Mouse (Mus musculus) ES-Bruce4 (cell line): Measurements from ENCODE around the gene Cep295nl. TPM values are rescaled to one million over a fixed set of nuclear protein-coding genes. Genes with fewer than 3 reads are reported as not detected.
"Not testable (repeated sequence)": the region's sequence is repeated elsewhere in the genome, so short reads cannot be mapped to it uniquely, and the experiment has no call there.

ENCODE experiments used
- H3K27ac ChIP-seq: 2 replicates; pipeline ENCODE4 v1.5.1; 2012; ENCODE audit warnings: low read length, inconsistent platforms; ENCODE audit not compliant: insufficient read depth
- H3K27me3 ChIP-seq: 2 replicates; pipeline ENCODE4 v1.6.1; 2012; ENCODE audit warnings: mild to moderate bottlenecking, low read length, inconsistent platforms; ENCODE audit not compliant: control insufficient read depth, poor library complexity, insufficient read depth, severe bottlenecking
- H3K36me3 ChIP-seq: 2 replicates; pipeline ENCODE4 v1.6.1; 2012; ENCODE audit warnings: inconsistent platforms, mild to moderate bottlenecking, low read length, moderate library complexity; ENCODE audit not compliant: control insufficient read depth, poor library complexity, insufficient read depth, severe bottlenecking
- H3K4me1 ChIP-seq: one replicate; pipeline ENCODE4 v1.8.1; 2011; ENCODE audit warnings: low read length; ENCODE audit not compliant: control insufficient read depth, insufficient read depth
- H3K4me3 ChIP-seq: 2 replicates; pipeline ENCODE4 v1.5.1; 2011; ENCODE audit warnings: low read depth, mild to moderate bottlenecking, low read length
- H3K9ac ChIP-seq: 2 replicates; pipeline ENCODE4 v1.6.1; 2012; ENCODE audit warnings: low read depth, mild to moderate bottlenecking, inconsistent platforms; ENCODE audit not compliant: poor library complexity, severe bottlenecking
- H3K9me3 ChIP-seq: replicated peaks from 2 replicates; pipeline ENCODE4 v1.6.1; 2012; ENCODE audit warnings: mild to moderate bottlenecking, low read length, inconsistent platforms; ENCODE audit not compliant: control insufficient read depth, poor library complexity, insufficient read depth, severe bottlenecking
- CTCF ChIP-seq: IDR thresholded peaks from one replicate; pipeline ENCODE4 v1.8.1; 2011; ENCODE audit warnings: low read depth, low read length
- EP300 ChIP-seq: IDR thresholded peaks from 2 replicates; pipeline ENCODE4 v1.6.1; 2011; ENCODE audit warnings: low read depth, low read length; ENCODE audit not compliant: insufficient read depth
- POLR2A ChIP-seq: IDR thresholded peaks from one replicate; pipeline ENCODE4 v1.8.1; 2011; ENCODE audit warnings: low read length; ENCODE audit not compliant: insufficient read depth
- polyA plus RNA-seq: library from polyadenylated mRNA; stranded (reverse); fragments of >200 nt; gene quantifications from 2 replicates; pipeline ENCODE4 v1.2.4, GENCODE M21; 2011; ENCODE audit warnings: low read depth; ENCODE audit not compliant: missing spikeins, insufficient read depth, insufficient read length

The Cep295nl gene
- polyA plus RNA-seq: 0.41 and 0.64 TPM in 2 replicates

GRCm38 (mm10) chr11:118342400-118342981, at the start of gene Cep295nl:
Gene Cep295nl (minus strand): TSS chr11:118342500.
- no peaks in the 10 kb centered on the region for H3K36me3 ChIP-seq
- H3K4me3 ChIP-seq: no peak within 1 kb of the TSS
- H3K27me3 ChIP-seq: no peaks in the 10 kb centered on the region
- H3K4me1 ChIP-seq: peaks cover 6% of the 10 kb centered on the region
- H3K9ac ChIP-seq: no peak within 1 kb of the TSS
- no peaks in the 10 kb centered on the region for H3K9me3 ChIP-seq
- no peak within 1 kb of the TSS for H3K27ac ChIP-seq
- TF ChIP-seq POLR2A (no peak), EP300 (no peak), CTCF (no peak)

- H3K27me3 ChIP-seq, H3K9me3 ChIP-seq, H3K27ac ChIP-seq, H3K9ac ChIP-seq, H3K4me1 ChIP-seq, H3K36me3 ChIP-seq, H3K4me3 ChIP-seq: not testable (repeated sequence)
These were observed 45.5 kb upstream of the Cep295nl start for GRCm38 (mm10) chr11:118387816-118388215.

- Histone ChIP-seq H3K27ac (no peak overlapping the region), H3K4me1 (no peaks in the 10 kb centered on the region), H3K4me3 (no peak overlapping the region), H3K27me3 (no peaks in the 10 kb centered on the region), H3K9me3 (no peaks in the 10 kb centered on the region), H3K36me3 (no peaks in the 10 kb centered on the region), H3K9ac (no peak overlapping the region)
- TF ChIP-seq POLR2A (no peak), CTCF (peak; percentile 94)
These were observed 37.1 kb upstream of the Cep295nl start for GRCm38 (mm10) chr11:118379251-118380009.

- Histone ChIP-seq H3K27ac (no peak overlapping the region), H3K4me3 (no peak overlapping the region)
These were observed 36.4 kb upstream of the Cep295nl start for GRCm38 (mm10) chr11:118378656-118379055.

GRCm38 (mm10) chr11:118376323-118376722, 34.0 kb upstream of the Cep295nl start:
- not testable (repeated sequence) for H3K9ac ChIP-seq, H3K36me3 ChIP-seq

More at GRCm38 (mm10) chr11:118378656-118379055, 36.4 kb upstream of the Cep295nl start:
- no peak for TF ChIP-seq POLR2A
- Histone ChIP-seq H3K9me3 (no peaks in the 10 kb centered on the region), H3K9ac (no peak overlapping the region), H3K4me1 (no peaks in the 10 kb centered on the region), H3K36me3 (no peaks in the 10 kb centered on the region), H3K27me3 (no peaks in the 10 kb centered on the region)

GRCm38 (mm10) chr11:118375881-118376280, 33.6 kb upstream of the Cep295nl start:
- no peak for TF ChIP-seq POLR2A
- no peak for TF ChIP-seq EP300
- no peak for TF ChIP-seq CTCF
- Histone ChIP-seq H3K27ac (no peak overlapping the region), H3K9me3 (no peaks in the 10 kb centered on the region), H3K27me3 (no peaks in the 10 kb centered on the region), H3K4me1 (no peaks in the 10 kb centered on the region), H3K9ac (no peak overlapping the region), H3K4me3 (no peak overlapping the region), H3K36me3 (no peaks in the 10 kb centered on the region)

More at GRCm38 (mm10) chr11:118376323-118376722, 34.0 kb upstream of the Cep295nl start:
- H3K27ac ChIP-seq, H3K9me3 ChIP-seq, H3K4me1 ChIP-seq, H3K4me3 ChIP-seq, H3K27me3 ChIP-seq: not testable (repeated sequence)
